Mouse (Mus musculus): Measurements from ENCODE around the gene Dpp9. TPM values are rescaled to one million over a fixed set of nuclear protein-coding genes. Genes with fewer than 3 reads are reported as not detected.

Dpp9 gene
- polyA plus RNA-seq, 1 experiment from 2014 or later = 32.6 TPM

DNA sequence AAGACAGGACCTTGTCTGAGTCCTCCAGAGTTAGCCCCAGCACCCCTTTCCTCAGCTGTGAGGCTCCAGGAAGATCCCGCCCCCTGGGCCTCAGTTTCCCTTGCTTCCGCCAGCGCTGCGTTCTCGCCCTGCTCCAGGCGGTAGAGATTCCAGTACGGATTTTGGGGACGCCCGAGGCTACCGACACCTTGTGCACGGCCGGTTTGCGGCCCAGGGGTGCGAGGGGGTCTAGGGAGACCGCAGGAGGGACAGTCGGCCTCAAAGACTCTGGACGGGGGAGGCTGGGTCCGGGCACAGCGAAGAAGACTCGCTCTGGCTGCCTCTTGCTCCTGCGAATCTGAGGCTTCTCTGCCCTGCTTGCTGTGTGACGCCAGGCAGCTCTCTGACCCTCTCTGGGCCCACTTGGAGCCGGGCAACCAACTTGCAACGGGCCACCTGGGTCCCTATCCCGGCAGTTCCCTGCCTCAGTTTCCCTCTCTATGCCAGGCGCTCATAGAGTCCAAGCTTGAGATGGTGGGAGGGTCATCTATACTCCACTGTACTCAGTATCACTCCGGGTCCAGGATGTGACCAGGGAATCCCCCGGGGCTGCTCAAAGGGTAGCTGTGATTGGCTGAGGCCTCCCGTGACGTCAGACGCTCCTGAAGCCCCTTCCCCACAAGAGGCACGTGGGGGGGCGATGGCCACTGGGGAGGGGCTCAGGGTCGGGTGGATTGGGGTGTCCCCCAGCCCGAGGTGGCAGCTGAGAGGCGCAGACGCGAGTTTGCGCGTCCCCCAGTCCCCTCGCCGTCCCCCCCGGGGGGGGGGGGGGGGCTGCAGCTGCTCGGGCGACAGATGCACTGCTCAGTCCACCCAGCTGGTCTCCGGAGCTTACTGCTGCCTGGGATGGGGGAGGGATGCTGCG is 76.8 kb downstream of the Dpp9 start:
- Histone ChIP-seq H3K27ac (ENCODE audit: low read length) (no peak overlapping the region), H3K4me2 (ENCODE audit: low read depth, low read length) (peak overlapping the region; percentile 73), H3K27me3 (ENCODE audit: control insufficient read depth, insufficient read depth, low read length) (peaks cover 35% of the 10 kb centered on the region), H3K9ac (ENCODE audit: low read length) (peak overlapping the region; percentile 51; the same call in 1 of the 2 replicates), H3K36me3 (ENCODE audit: control insufficient read depth, insufficient read depth, low read length) (no peaks in the 10 kb centered on the region), H3K4me3 (replicated peaks; ENCODE audit: low read length) (peak overlapping the region; percentile 42), H3K9me3 (replicated peaks; ENCODE audit: control insufficient read depth, low read length) (no peaks in the 10 kb centered on the region), H3K4me1 (ENCODE audit: control insufficient read depth, insufficient read depth, low read length) (peaks cover 17% of the 10 kb centered on the region)
- peak; percentile 30; the same call in 1 of the 2 replicates for ATAC-seq (ENCODE audit: insufficient read depth, low FRiP score)
- 1% methylated on average over 47 of the region's 47 CpGs for WGBS

DNA sequence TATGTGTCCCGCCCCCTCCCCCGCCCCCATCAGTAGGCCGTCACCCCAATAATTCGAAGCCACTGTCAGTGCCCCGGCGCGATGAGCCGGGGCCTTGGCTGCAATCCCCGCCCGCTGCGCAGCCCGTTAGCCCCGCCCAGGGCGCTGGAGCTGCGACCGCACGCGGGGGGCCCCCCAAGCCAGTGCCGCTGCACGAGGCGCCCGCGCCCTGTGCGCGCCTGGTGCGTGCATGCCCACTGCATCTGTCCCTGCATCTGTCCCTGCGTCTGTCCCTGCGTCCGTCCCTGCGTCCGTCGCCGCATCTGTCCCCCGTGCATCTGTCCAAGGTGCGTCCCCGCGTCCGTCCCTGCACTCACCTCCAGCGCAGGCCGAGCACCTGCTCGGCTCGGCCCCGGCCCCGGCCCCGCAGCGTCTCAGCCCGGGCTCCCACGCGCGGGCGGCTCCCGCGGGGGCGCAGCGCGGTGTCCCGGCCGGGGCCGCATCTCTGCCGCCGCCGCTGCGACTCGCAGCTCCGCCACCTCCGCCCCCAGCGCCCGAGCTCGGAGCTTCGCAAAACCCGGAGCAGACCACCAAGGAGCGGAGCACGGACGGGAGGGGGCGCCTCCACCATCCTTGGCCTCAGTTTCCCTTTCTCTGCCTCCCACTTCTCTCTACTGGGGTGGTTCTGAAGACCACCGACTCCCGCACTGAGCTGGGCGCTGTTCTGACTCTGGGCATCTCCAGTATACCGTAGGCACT is 78.7 kb downstream of the Dpp9 start, which contains the start of gene Sema6b:
Gene Sema6b (minus strand): TSS at position 486 of the 738 bp plus-strand sequence.
- ATAC-seq (ENCODE audit: insufficient read depth, low FRiP score) = peak; percentile 7; the same call in 1 of the 2 replicates
- Histone ChIP-seq H3K9ac (ENCODE audit: low read length) (peak within 1 kb of the TSS; percentile 69), H3K27ac (ENCODE audit: low read length) (no peak within 1 kb of the TSS), H3K27me3 (ENCODE audit: control insufficient read depth, insufficient read depth, low read length) (peaks cover 35% of the 10 kb centered on the region), H3K9me3 (replicated peaks; ENCODE audit: control insufficient read depth, low read length) (no peaks in the 10 kb centered on the region), H3K4me1 (ENCODE audit: control insufficient read depth, insufficient read depth, low read length) (peaks cover 17% of the 10 kb centered on the region), H3K36me3 (ENCODE audit: control insufficient read depth, insufficient read depth, low read length) (no peaks in the 10 kb centered on the region), H3K4me3 (replicated peaks; ENCODE audit: low read length) (peak within 1 kb of the TSS; percentile 63), H3K4me2 (ENCODE audit: low read depth, low read length) (peak within 1 kb of the TSS; percentile 99)
- whole genome bisulfite sequencing = 2% methylated on average over 79 of the region's 79 CpGs

DNA sequence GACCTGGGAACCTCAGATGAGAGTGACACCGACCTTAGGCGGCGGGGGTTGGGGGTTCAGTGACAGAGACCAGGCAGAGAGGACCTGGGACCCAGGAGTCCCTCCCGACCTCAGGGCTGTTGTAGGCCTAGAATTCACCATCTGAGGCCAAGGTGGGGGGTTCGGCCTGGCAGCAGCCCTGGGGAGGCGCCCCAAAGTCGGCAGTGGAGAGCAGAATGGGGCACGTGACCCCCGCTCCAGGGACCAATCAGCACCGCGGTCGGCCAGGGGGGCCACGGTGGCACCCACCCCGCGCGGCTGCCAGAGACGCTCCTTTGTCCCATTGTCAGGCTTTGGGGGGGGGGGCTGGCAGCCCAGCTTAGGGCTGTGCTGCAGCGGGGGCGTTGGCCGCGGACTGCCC is 79.3 kb downstream of the Dpp9 start:
- no peak for ATAC-seq (ENCODE audit: insufficient read depth, low FRiP score)
- H3K4me3 ChIP-seq (replicated peaks; ENCODE audit: low read length) = peak overlapping the region; percentile 63
- no peaks in the 10 kb centered on the region for H3K36me3 ChIP-seq (ENCODE audit: control insufficient read depth, insufficient read depth, low read length)
- H3K4me1 ChIP-seq (ENCODE audit: control insufficient read depth, insufficient read depth, low read length) = peaks cover 24% of the 10 kb centered on the region
- peak overlapping the region; percentile 99 for H3K4me2 ChIP-seq (ENCODE audit: low read depth, low read length)
- H3K27ac ChIP-seq (ENCODE audit: low read length) = no peak overlapping the region
- H3K27me3 ChIP-seq (ENCODE audit: control insufficient read depth, insufficient read depth, low read length) = peaks cover 35% of the 10 kb centered on the region
- H3K9me3 ChIP-seq (replicated peaks; ENCODE audit: control insufficient read depth, low read length) = no peaks in the 10 kb centered on the region
- WGBS = 10% methylated on average over 21 of the region's 21 CpGs
- peak overlapping the region; percentile 69 for H3K9ac ChIP-seq (ENCODE audit: low read length)

DNA sequence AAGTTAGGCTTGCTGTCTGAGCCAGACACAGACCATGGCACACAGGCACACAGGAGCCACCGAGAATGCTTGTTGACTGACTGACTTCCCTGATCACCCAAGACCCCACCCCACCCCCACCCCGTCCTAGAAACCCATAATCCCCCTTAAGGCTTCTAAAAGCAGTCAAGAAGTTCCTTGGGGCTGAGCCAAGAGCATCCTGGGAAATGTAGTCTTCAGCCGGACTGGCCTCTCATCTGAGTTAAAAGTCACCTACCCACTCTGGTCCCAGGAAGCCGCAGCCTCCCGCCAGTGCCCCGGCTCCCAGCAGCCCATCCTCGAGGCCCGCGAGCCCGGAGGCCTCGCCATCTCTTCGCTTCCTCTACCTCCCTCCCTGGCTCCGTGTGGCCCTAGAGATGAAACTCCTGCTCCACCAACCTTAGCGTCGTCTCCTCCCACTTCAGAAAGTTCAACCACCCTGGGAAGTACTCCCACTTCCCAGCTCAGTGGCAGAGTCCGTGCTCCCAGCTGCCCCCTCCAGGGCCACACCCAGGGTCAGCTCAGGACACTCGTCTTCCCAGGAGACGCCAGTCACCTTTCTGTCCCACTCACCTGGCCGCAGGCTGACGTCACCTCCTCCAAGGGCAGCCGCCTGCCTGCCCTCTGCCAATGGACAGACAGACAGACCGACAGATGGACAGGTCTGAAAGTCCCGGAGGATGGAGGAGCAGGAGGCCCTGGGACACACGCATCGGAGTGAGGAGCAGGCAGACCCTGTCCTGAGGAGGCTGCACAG is 80.7 kb downstream of the Dpp9 start:
- no peak for ATAC-seq (ENCODE audit: insufficient read depth, low FRiP score)
- 21% methylated on average over 25 of the region's 25 CpGs for WGBS

More for the DNA sequence above, 80.7 kb downstream of the Dpp9 start:
- no peaks in the 10 kb centered on the region for H3K9me3 ChIP-seq (replicated peaks; ENCODE audit: control insufficient read depth, low read length)
- no peak overlapping the region for H3K9ac ChIP-seq (ENCODE audit: low read length)
- no peak overlapping the region for H3K27ac ChIP-seq (ENCODE audit: low read length)
- H3K27me3 ChIP-seq (ENCODE audit: control insufficient read depth, insufficient read depth, low read length) = peaks cover 27% of the 10 kb centered on the region
- no peaks in the 10 kb centered on the region for H3K36me3 ChIP-seq (ENCODE audit: control insufficient read depth, insufficient read depth, low read length)
- H3K4me1 ChIP-seq (ENCODE audit: control insufficient read depth, insufficient read depth, low read length) = peaks cover 34% of the 10 kb centered on the region
- H3K4me2 ChIP-seq (ENCODE audit: low read depth, low read length) = no peak overlapping the region
- no peak overlapping the region for H3K4me3 ChIP-seq (replicated peaks; ENCODE audit: low read length)

MicroRNAs encoded within 50 kb of the gene (microRNA counts, 519-probe panel; counts per million panel counts)
- microRNA mmu-miR-7b = 2,559 counts per million, percentile 55 among the panel's probes with 10 or more counts

Small RNA genes lying within 50 kb of the gene (microRNA-seq; reads per million reads assigned to microRNA genes)
- gene Gm44397 (not detected), gene Mir7b (464 reads per million, percentile 71 among the genes with 10 or more reads in this experiment)

Other genes starting within 250 kb of the Dpp9 start
- 8.1 and 8.6 TPM in 2 replicates for gene Shd, start 248.4 kb downstream of the Dpp9 start, polyA plus RNA-seq (2015; fragmentation: Nextera tagmentation; extraction: Ambion mirVana)
- gene Fsd1, start 232.4 kb downstream of the Dpp9 start, polyA plus RNA-seq (2015; fragmentation: Nextera tagmentation; extraction: Ambion mirVana) = 9.9 and 13.9 TPM in 2 replicates
- gene Stap2, start 213.3 kb downstream of the Dpp9 start, polyA plus RNA-seq (2015; fragmentation: Nextera tagmentation; extraction: Ambion mirVana) = 41.2 and 53.7 TPM in 2 replicates
- gene Mpnd, start 213.2 kb downstream of the Dpp9 start, polyA plus RNA-seq (2015; fragmentation: Nextera tagmentation; extraction: Ambion mirVana) = 52.0 and 60.7 TPM in 2 replicates
- gene Sh3gl1, start 182.3 kb downstream of the Dpp9 start, polyA plus RNA-seq (2015; fragmentation: Nextera tagmentation; extraction: Ambion mirVana) = 145 and 154 TPM in 2 replicates
- gene Chaf1a, start 178.5 kb downstream of the Dpp9 start, polyA plus RNA-seq (2015; fragmentation: Nextera tagmentation; extraction: Ambion mirVana) = 16.3 and 17.8 TPM in 2 replicates
- 39.4 and 42.1 TPM in 2 replicates for gene Ubxn6, start 143.9 kb downstream of the Dpp9 start, polyA plus RNA-seq (2015; fragmentation: Nextera tagmentation; extraction: Ambion mirVana)
- gene Hdgfl2, start 139.3 kb downstream of the Dpp9 start, polyA plus RNA-seq (2015; fragmentation: Nextera tagmentation; extraction: Ambion mirVana) = 77.3 and 80.1 TPM in 2 replicates
- 0.80 and 0.90 TPM in 2 replicates for gene Plin4, start 109.1 kb downstream of the Dpp9 start, polyA plus RNA-seq (2015; fragmentation: Nextera tagmentation; extraction: Ambion mirVana)
- 0.62 and 1.2 TPM in 2 replicates for gene Plin5, start 101.3 kb downstream of the Dpp9 start, polyA plus RNA-seq (2015; fragmentation: Nextera tagmentation; extraction: Ambion mirVana)
- 1.3 and 1.4 TPM in 2 replicates for gene Lrg1, start 96.9 kb downstream of the Dpp9 start, polyA plus RNA-seq (2015; fragmentation: Nextera tagmentation; extraction: Ambion mirVana)
- 0.50 and 0.71 TPM in 2 replicates for gene Sema6b, start 78.6 kb downstream of the Dpp9 start, polyA plus RNA-seq (2015; fragmentation: Nextera tagmentation; extraction: Ambion mirVana)
- gene Tnfaip8l1, start 56.4 kb downstream of the Dpp9 start, polyA plus RNA-seq (2015; fragmentation: Nextera tagmentation; extraction: Ambion mirVana) = 11.9 and 14.3 TPM in 2 replicates
- gene Mydgf, start 35.0 kb downstream of the Dpp9 start, polyA plus RNA-seq (2015; fragmentation: Nextera tagmentation; extraction: Ambion mirVana) = 106 and 116 TPM in 2 replicates
- gene Fem1a, start 37.9 kb upstream of the Dpp9 start, polyA plus RNA-seq (2015; fragmentation: Nextera tagmentation; extraction: Ambion mirVana) = 12.3 and 12.9 TPM in 2 replicates
- 7.6 and 9.6 TPM in 2 replicates for gene Ticam1, start 57.9 kb upstream of the Dpp9 start, polyA plus RNA-seq (2015; fragmentation: Nextera tagmentation; extraction: Ambion mirVana)
- 103 and 123 TPM in 2 replicates for gene Plin3, start 74.0 kb upstream of the Dpp9 start, polyA plus RNA-seq (2015; fragmentation: Nextera tagmentation; extraction: Ambion mirVana)
- not detected in 2 replicates for gene Arrdc5, start 81.4 kb upstream of the Dpp9 start, polyA plus RNA-seq (2015; fragmentation: Nextera tagmentation; extraction: Ambion mirVana)
- 90.4 and 92.2 TPM in 2 replicates for gene Uhrf1, start 84.4 kb upstream of the Dpp9 start, polyA plus RNA-seq (2015; fragmentation: Nextera tagmentation; extraction: Ambion mirVana)
- 23.5 and 24.2 TPM in 2 replicates for gene Kdm4b, start 107.2 kb upstream of the Dpp9 start, polyA plus RNA-seq (2015; fragmentation: Nextera tagmentation; extraction: Ambion mirVana)